ENCODE assay signal across 9 mouse cellular contexts in genomic region chr6:99263886-99264185, GRCm38 (mm10).
A peak's percentile ranks its signal among the peaks of the same experiment; 100 is the strongest.
DNase-seq lines count a peak whose midpoint lies in the region; ATAC-seq and TF ChIP-seq lines count a peak whose summit lies in the region.
"Had no signal": no experiment of that assay in that cellular context is flagged by ENCODE, and none has a peak within 500 bp of the region (broad histone marks: within the 10 kb centered on the region; RNA-seq: fewer than 3 reads in every experiment).

No protein-coding gene starts in this region.

- DNase-seq in heart, adult 18-20 months, result peak; percentile 35 to 45
- no peak for DNase-seq in heart, postnatal 25 days (ENCODE audit: low spot score)
- DNase-seq in CH12.LX (ENCODE audit: extremely low read depth), result no peak
- no peak for DNase-seq in liver, postnatal 0 days
- no peak for DNase-seq in frontal cortex, postnatal 36 days (ENCODE audit: low spot score in 2 of 2)
- DNase-seq in layer of hippocampus, adult 11-12 months (ENCODE audit: low spot score), result no peak
- no peak for DNase-seq in cerebellum, adult 8-10 months

- TF ChIP-seq POLR2A in CH12.LX (IDR thresholded peaks at IDR 0.05; ENCODE audit: low read depth, low read length), result no peak

- no peak for TF ChIP-seq RAD21 in CH12.LX (IDR thresholded peaks at IDR 0.05; ENCODE audit: low read depth, low read length)

- no peak for TF ChIP-seq CTCF in CH12.LX (conservative IDR thresholded peaks at IDR 0.05 in 1 of 2, IDR thresholded peaks at IDR 0.05 in 1 of 2; ENCODE audit: low read depth in 2 of 2, low read length in 2 of 2)
- no peak for TF ChIP-seq CTCF in liver, postnatal 0 days (IDR thresholded peaks at IDR 0.05; ENCODE audit: low read depth)

- H3K9ac ChIP-seq in CH12.LX (ENCODE audit: insufficient read depth, low read depth), result peak overlapping the region; percentile 12; the same call in 1 of the 2 replicates
- H3K9ac ChIP-seq in heart, embryonic 13.5 days, result peak overlapping the region; percentile 54; the same call in 1 of the 2 replicates
- H3K9ac ChIP-seq in liver, postnatal 0 days (replicated peaks), result no peak overlapping the region; the same call in 1 of the 2 replicates
- H3K9ac ChIP-seq: midbrain, embryonic 12.5 days had no signal

- in situ Hi-C loops in CH12.LX (cut with MboI; ENCODE audit: low pct_ligation_motif_present, low pct_unique_long_range_greater_than_20kb, low sequenced_read_pairs), result no loop called here

- H3K4me2 ChIP-seq in CH12.LX (ENCODE audit: insufficient read depth, low read depth, poor library complexity, severe bottlenecking), result peak overlapping the region; percentile 18
- peak overlapping the region; percentile 55 for H3K4me2 ChIP-seq in heart, embryonic 13.5 days
- H3K4me2 ChIP-seq in liver, postnatal 0 days (ENCODE audit: low read depth, low read length), result peak overlapping the region; percentile 60
- H3K4me2 ChIP-seq: midbrain, embryonic 12.5 days had no signal

- intact Hi-C loops in heart, postnatal 25 days (cut with DNase I), result no loop called here

- peaks cover 24 to 56% of the 10 kb centered on the region in 2 experiments for H3K4me1 ChIP-seq in CH12.LX (ENCODE audit: control insufficient read depth in 1 of 2, insufficient read depth in 2 of 2)
- peaks cover 82% of the 10 kb centered on the region for H3K4me1 ChIP-seq in heart, embryonic 13.5 days
- H3K4me1 ChIP-seq in liver, postnatal 0 days (ENCODE audit: insufficient read depth), result peaks cover 23% of the 10 kb centered on the region

- dilution Hi-C loops in CH12.LX (cut with MboI; ENCODE audit: extremely low pct_ligation_motif_present, extremely low pct_unique_long_range_greater_than_20kb, low sequenced_read_pairs), result no loop called here

- peak overlapping the region in 1 of 3 experiments; percentile 5 for H3K4me3 ChIP-seq in CH12.LX (replicated peaks in 1 of 3; ENCODE audit: low read depth in 2 of 3, low read length in 2 of 3, poor library complexity in 1 of 3)
- no peak overlapping the region for H3K4me3 ChIP-seq in heart, embryonic 13.5 days
- no peak overlapping the region for H3K4me3 ChIP-seq in liver, postnatal 0 days (ENCODE audit: low read depth, low read length)
- H3K4me3 ChIP-seq: midbrain, embryonic 12.5 days had no signal

- peaks cover 2 to 5% of the 10 kb centered on the region in 2 experiments for H3K36me3 ChIP-seq in CH12.LX (replicated peaks in 1 of 2; ENCODE audit: control insufficient read depth in 1 of 2, insufficient read depth in 1 of 2, low read length in 1 of 2)
- no peaks in the 10 kb centered on the region for H3K36me3 ChIP-seq in heart, embryonic 13.5 days
- H3K36me3 ChIP-seq in liver, postnatal 0 days (replicated peaks; ENCODE audit: insufficient read depth, low read length), result peaks cover 3% of the 10 kb centered on the region; the same call in 1 of the 2 replicates
- H3K36me3 ChIP-seq: midbrain, embryonic 12.5 days had no signal

- no peak for TF ChIP-seq EP300 in CH12.LX (IDR thresholded peaks at IDR 0.05; ENCODE audit: low read length)
- TF ChIP-seq EP300 in liver, postnatal 0 days (IDR thresholded peaks at IDR 0.05; ENCODE audit: low read depth), result no peak

- no peaks in the 10 kb centered on the region for H3K27me3 ChIP-seq in CH12.LX (replicated peaks)
- H3K27me3 ChIP-seq in heart, embryonic 13.5 days (replicated peaks), result no peaks in the 10 kb centered on the region
- H3K27me3 ChIP-seq in liver, postnatal 0 days (ENCODE audit: insufficient read depth, low read length), result no peaks in the 10 kb centered on the region
- H3K27me3 ChIP-seq: midbrain, embryonic 12.5 days had no signal

- H3K9me3 ChIP-seq in CH12.LX (replicated peaks; ENCODE audit: low read length), result no peaks in the 10 kb centered on the region
- no peaks in the 10 kb centered on the region for H3K9me3 ChIP-seq in heart, embryonic 13.5 days
- H3K9me3 ChIP-seq in liver, postnatal 0 days (ENCODE audit: low read length), result no peaks in the 10 kb centered on the region
- H3K9me3 ChIP-seq: midbrain, embryonic 12.5 days had no signal

- H3K79me2 ChIP-seq in CH12.LX (replicated peaks; ENCODE audit: control insufficient read depth, extremely low read depth, insufficient read depth, poor library complexity, severe bottlenecking), result peaks cover 10% of the 10 kb centered on the region

- H3K27ac ChIP-seq in CH12.LX (ENCODE audit: insufficient read depth, low read depth), result peak overlapping the region; percentile 59; the same call in 1 of the 2 replicates
- H3K27ac ChIP-seq in heart, embryonic 13.5 days (replicated peaks), result peak overlapping the region; percentile 43
- peak overlapping the region; percentile 39; the same call in 1 of the 2 replicates for H3K27ac ChIP-seq in liver, postnatal 0 days (ENCODE audit: low read depth)
- H3K27ac ChIP-seq: midbrain, embryonic 12.5 days had no signal

- ATAC-seq in heart, embryonic 13.5 days (ENCODE audit: extremely low read depth, insufficient number of reproducible peaks, low FRiP score, low TSS enrichment), result no peak
- ATAC-seq in liver, postnatal 0 days, result no peak

- WGBS in heart, embryonic 13.5 days, result 47% methylated on average over 2 of the region's 2 CpGs
- 28% methylated on average over 2 of the region's 2 CpGs for WGBS in liver, postnatal 0 days (ENCODE audit: insufficient replicate concordance)

TF ChIP-seq in CH12.LX, 34 proteins besides CTCF, POLR2A, EP300 and RAD21:
- TF ChIP-seq ZMIZ1 (IDR thresholded peaks at IDR 0.05; ENCODE audit: low read depth, low read length), result no peak
- no peak for TF ChIP-seq MAFK (IDR thresholded peaks at IDR 0.05; ENCODE audit: insufficient replicate concordance, low read length)
- TF ChIP-seq USF1 (IDR thresholded peaks at IDR 0.05; ENCODE audit: low read depth, low read length), result no peak
- TF ChIP-seq ZKSCAN1 (IDR thresholded peaks at IDR 0.05; ENCODE audit: borderline replicate concordance, low read depth, low read length), result no peak
- TF ChIP-seq RCOR1 (conservative IDR thresholded peaks at IDR 0.05; ENCODE audit: low read depth, low read length), result no peak
- no peak for TF ChIP-seq NRF1 (IDR thresholded peaks at IDR 0.05; ENCODE audit: low read depth, low read length)
- TF ChIP-seq ZNF384 (IDR thresholded peaks at IDR 0.05; ENCODE audit: low read depth, low read length), result no peak
- TF ChIP-seq TBP (conservative IDR thresholded peaks at IDR 0.05; ENCODE audit: low read depth, low read length), result no peak
- no peak for TF ChIP-seq UBTF (IDR thresholded peaks at IDR 0.05; ENCODE audit: low read depth, low read length)
TF ChIP-seq in CH12.LX: peak in this region for 0.

Comparison
In these comparisons a context has a peak if more than half of its experiments do, and no peak if none do; other contexts are left out.
1. DNase-seq: peak in heart, adult 18-20 months (2 of 2); none in heart, postnatal 25 days (single experiment), CH12.LX (single experiment), liver, postnatal 0 days (single experiment), frontal cortex, postnatal 36 days (0 of 2), layer of hippocampus, adult 11-12 months (single experiment) and cerebellum, adult 8-10 months (single experiment).
2. Peak in every context shown above with its lines, with median percentiles within 50 percentile points of each other: H3K27ac ChIP-seq and H3K4me2 ChIP-seq.